Mouse (Mus musculus): ENCODE results near the gene Shld1. TPM values are rescaled to one million over a fixed set of nuclear protein-coding genes. Genes with fewer than 3 reads are reported as not detected.

Gene Shld1
- polyA plus RNA-seq, 1 experiment from 2014 or later = 14.2 TPM

DNA sequence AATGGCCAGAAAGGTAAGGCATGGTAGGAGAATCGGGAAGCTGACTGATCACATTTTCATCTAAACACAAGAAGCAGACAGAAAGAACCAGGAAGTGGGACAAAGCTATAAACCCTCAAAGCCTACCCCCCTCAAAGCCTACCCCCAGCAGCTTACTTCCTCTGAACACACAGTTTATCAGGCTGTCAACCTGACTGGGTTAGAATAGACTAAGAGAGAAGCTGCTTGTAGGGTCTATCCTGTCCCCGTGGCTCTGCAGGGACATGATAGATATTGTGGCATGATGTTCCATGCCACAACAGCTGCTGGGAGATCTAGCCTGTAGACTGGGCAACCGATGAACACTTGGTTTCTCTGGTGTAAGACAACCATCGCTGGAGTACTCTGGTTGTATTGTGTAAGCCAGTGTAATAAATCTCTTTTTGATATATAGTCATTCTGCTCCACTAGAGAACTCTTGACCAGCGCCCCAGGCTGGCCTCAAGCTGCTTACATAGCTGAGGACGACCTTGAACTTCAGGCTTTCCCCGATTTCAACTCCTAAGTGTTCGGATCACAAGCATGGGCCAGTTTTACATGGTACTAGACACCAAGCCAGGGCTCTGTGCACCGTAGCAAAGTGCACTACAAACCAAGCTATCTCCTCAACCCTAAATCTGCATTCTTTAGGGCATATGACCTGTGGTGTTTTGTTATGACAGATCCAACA is 28.2 kb upstream of the Shld1 start:
- Histone ChIP-seq H3K4me1 (replicated peaks) (no peaks in the 10 kb centered on the region), H3K9me3 (no peaks in the 10 kb centered on the region), H3K27me3 (replicated peaks) (no peaks in the 10 kb centered on the region), H3K4me2 (replicated peaks) (no peak overlapping the region), H3K9ac (no peak overlapping the region), H3K27ac (no peak overlapping the region), H3K36me3 (no peaks in the 10 kb centered on the region), H3K4me3 (replicated peaks) (no peak overlapping the region)
- 74% methylated on average over 9 of the region's 9 CpGs for WGBS
- no peak for ATAC-seq

DNA sequence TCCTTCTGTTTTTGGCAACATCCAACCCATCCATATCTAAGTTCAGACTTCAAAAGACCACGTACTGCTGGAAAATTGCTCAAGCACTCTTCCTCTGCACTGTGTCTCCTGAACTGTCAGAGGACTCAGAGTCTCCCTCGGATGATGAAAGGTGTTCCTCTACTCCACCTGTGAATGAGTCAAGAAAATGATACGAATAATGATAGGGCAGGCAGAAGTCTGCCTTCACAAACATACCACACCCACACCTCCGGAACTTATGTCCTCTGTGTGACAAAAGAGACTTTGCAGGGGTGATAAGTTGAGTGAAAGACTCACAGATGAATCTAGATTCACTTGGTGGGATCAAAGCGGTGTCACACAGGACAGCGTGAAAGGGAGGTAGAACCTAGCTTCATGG is 17.6 kb upstream of the Shld1 start:
- WGBS = 73% methylated on average over 6 of the region's 6 CpGs
- H3K4me1 ChIP-seq (replicated peaks) = no peaks in the 10 kb centered on the region
- H3K27ac ChIP-seq = no peak overlapping the region
- H3K9me3 ChIP-seq = no peaks in the 10 kb centered on the region
- no peak overlapping the region for H3K4me3 ChIP-seq (replicated peaks)
- H3K9ac ChIP-seq = no peak overlapping the region
- H3K4me2 ChIP-seq (replicated peaks) = no peak overlapping the region
- no peaks in the 10 kb centered on the region for H3K36me3 ChIP-seq
- ATAC-seq = no peak
- H3K27me3 ChIP-seq (replicated peaks) = no peaks in the 10 kb centered on the region

DNA sequence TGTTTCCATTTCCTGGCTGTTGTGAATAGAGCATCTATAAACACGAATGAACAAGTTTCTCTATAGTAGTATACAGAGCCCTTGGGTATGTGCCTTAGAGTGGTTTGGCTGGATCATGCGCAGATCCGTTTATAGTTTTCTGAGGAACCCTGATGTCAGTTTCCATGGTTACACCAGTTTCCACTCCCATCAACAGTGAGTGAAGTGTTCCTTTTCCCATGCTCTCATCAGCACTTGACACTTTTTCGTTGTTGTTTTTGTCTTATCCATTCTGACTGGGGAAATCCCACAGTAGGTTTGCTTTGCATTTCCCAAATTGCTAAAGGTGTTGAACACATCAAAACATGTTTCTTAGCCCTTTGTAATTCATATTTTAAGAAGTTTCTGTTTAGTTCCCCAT is 16.4 kb upstream of the Shld1 start:
- no peak for ATAC-seq
- Histone ChIP-seq H3K9ac (no peak overlapping the region), H3K27ac (no peak overlapping the region), H3K4me3 (replicated peaks) (no peak overlapping the region), H3K4me1 (replicated peaks) (no peaks in the 10 kb centered on the region), H3K4me2 (replicated peaks) (no peak overlapping the region), H3K27me3 (replicated peaks) (no peaks in the 10 kb centered on the region), H3K9me3 (no peaks in the 10 kb centered on the region), H3K36me3 (no peaks in the 10 kb centered on the region)
- 78% methylated on average over 4 of the region's 4 CpGs for WGBS

DNA sequence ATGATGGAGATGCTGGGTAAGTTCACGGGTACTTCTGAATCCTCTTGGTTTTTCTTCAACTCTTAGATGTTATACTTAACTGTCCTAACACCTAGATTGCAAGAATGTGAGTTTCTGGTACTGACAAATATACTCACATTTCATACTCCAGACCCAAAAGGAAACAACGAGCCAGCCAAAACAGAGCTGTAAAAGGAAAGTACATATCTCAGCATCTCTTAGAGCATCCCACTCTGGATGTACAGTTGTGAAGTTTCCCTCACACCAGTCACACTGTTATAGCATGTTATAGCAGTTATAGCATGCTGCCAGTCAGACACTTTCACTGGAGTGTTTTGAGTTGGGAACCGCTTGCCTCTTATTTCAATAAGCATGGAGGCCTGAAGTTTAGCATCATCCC is 14.6 kb upstream of the Shld1 start:
- H3K9me3 ChIP-seq = no peaks in the 10 kb centered on the region
- H3K4me3 ChIP-seq (replicated peaks) = no peak overlapping the region
- no peaks in the 10 kb centered on the region for H3K27me3 ChIP-seq (replicated peaks)
- no peak overlapping the region for H3K4me2 ChIP-seq (replicated peaks)
- H3K4me1 ChIP-seq (replicated peaks) = no peaks in the 10 kb centered on the region
- no peak overlapping the region for H3K27ac ChIP-seq
- H3K36me3 ChIP-seq = no peaks in the 10 kb centered on the region
- 93% methylated on average over 3 of the region's 3 CpGs for WGBS
- ATAC-seq = no peak
- no peak overlapping the region for H3K9ac ChIP-seq

DNA sequence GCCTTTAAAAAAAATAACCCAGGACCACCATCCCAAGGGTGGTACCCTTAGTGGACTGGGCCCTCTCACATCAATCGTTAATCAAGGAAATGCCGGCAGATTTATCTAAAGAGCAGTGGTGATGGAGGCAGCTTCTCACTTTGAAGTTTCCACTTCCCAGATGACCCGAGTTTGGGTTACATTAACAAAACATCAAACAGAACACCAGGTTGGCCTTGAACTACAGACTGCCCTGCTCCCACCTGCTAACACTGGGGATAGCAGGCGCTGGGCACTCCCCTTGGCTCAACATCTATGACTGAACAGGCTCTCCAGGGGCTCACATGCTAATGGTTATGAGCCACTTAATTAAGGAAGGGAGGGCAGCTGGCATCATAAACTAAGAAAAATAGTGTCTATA is 10.6 kb upstream of the Shld1 start:
- 60% methylated on average over 4 of the region's 4 CpGs for WGBS

DNA sequence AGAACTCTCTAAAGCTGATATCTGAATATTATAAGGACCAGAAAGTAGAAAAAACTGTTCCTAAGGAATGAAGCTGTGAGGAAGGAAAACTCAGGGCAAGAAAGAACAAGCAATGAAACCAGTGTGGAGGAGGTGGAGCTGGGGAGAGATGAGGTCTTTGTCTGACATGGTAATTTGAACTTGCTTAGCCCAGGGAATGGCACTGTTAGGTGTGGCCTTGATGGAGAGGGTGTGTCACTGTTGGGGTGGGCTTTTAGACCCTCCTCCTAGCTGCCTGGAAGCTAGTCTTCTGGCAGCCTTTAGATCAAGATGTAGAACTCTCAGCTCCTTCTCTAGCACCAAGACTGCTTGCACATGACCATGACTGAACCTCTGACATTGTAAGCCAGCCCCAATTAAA is 1.7 kb upstream of the Shld1 start:
- H3K27me3 ChIP-seq (replicated peaks) = no peaks in the 10 kb centered on the region
- ATAC-seq = no peak
- no peaks in the 10 kb centered on the region for H3K9me3 ChIP-seq
- H3K9ac ChIP-seq = no peak overlapping the region
- no peak overlapping the region for H3K27ac ChIP-seq
- H3K4me3 ChIP-seq (replicated peaks) = no peak overlapping the region
- H3K36me3 ChIP-seq = no peaks in the 10 kb centered on the region
- H3K4me1 ChIP-seq (replicated peaks) = 0 out of 2 replicates have a peak, but pooled peaks cover 8% of the 10 kb centered on the region
- no peak overlapping the region for H3K4me2 ChIP-seq (replicated peaks)

More for the DNA sequence above, 10.6 kb upstream of the Shld1 start:
- Histone ChIP-seq H3K4me2 (replicated peaks) (no peak overlapping the region), H3K9me3 (no peaks in the 10 kb centered on the region), H3K27ac (no peak overlapping the region), H3K4me3 (replicated peaks) (no peak overlapping the region), H3K27me3 (replicated peaks) (no peaks in the 10 kb centered on the region), H3K36me3 (no peaks in the 10 kb centered on the region), H3K4me1 (replicated peaks) (no peaks in the 10 kb centered on the region), H3K9ac (no peak overlapping the region)
- ATAC-seq = no peak

DNA sequence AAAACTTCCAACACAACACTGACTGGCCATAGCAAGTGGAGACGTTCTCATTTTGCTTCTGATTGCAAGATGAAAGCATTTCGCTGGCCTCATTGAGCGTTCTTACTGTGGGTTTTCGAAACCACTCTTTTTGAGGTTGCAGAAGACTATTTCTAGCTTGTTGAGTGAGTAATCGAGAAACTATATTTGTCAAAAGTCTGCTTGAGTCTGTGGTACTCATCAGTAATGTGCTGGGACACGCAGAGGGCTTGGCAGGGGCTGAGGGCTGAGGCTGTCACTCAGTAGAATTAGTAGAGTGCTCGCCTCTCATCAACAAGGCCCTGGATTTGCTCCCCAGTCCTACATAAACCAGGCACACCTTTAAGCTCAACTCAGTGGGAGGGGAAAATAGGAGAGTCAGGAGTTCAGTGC is 1.9 kb downstream of the Shld1 start:
- no peak overlapping the region for H3K4me2 ChIP-seq (replicated peaks)
- ATAC-seq = no peak
- H3K4me1 ChIP-seq (replicated peaks) = 0 out of 2 replicates have a peak, but pooled peaks cover 8% of the 10 kb centered on the region
- H3K27ac ChIP-seq = no peak overlapping the region
- no peaks in the 10 kb centered on the region for H3K36me3 ChIP-seq
- H3K4me3 ChIP-seq (replicated peaks) = no peak overlapping the region
- no peaks in the 10 kb centered on the region for H3K9me3 ChIP-seq
- no peak overlapping the region for H3K9ac ChIP-seq
- 76% methylated on average over 7 of the region's 7 CpGs for WGBS
- H3K27me3 ChIP-seq (replicated peaks) = no peaks in the 10 kb centered on the region

DNA sequence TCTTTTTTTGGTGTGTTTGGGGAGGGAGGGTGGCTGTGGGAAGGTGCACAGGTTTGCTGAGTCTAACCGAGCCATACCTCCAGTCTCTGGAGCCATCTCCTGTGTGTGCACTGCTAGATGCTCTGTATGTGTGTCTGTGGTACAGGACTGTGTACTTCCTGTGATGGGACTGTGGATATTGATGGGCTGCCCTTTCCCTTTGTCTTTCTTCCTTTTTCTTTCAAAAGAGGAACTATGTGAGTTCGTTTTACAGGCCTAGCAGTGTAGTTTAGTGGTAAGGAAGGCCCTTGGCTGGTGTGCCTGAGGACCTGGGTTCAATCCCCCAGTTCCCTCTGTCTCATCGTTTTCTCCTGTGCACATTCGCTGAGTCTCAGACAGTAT is 2.4 kb downstream of the Shld1 start:
- Histone ChIP-seq H3K36me3 (no peaks in the 10 kb centered on the region), H3K4me3 (replicated peaks) (no peak overlapping the region), H3K9me3 (no peaks in the 10 kb centered on the region), H3K9ac (no peak overlapping the region), H3K27ac (no peak overlapping the region), H3K27me3 (replicated peaks) (no peaks in the 10 kb centered on the region), H3K4me1 (replicated peaks) (0 out of 2 replicates have a peak, but pooled peaks cover 8% of the 10 kb centered on the region), H3K4me2 (replicated peaks) (no peak overlapping the region)
- ATAC-seq = no peak
- WGBS = 50% methylated on average over 4 of the region's 4 CpGs

DNA sequence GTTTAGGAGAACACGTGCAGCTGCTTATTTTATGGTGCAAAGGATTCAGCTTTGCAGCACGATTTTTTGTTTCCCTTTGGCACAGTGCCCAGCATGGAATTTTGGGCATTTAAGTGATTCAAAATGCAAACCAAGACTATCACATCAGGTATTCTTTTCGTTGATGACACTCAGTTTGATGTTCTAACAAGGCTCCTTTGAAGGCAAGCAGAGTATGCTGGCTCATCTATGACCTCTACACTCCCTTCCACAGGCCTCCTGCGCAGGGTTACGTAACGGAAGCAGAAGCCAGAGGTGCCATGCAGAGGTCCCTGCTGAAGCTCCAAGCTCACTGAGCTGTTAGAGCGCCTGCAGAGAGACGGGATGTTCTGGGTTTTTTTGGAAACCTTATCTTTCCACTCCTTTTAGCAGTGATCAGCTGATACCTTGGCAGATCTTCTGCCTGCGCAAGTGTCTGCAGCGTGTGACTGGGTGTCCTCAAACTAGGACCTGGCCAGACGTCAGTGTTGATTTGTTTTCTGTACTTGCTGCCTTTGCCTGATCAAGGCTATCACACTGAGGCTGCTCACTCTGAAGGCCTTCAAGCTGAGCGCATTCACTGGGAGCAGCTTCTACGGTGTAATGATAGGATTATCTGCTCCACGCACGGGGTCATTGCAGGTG is 3.0 kb downstream of the Shld1 start:
- Histone ChIP-seq H3K36me3 (no peaks in the 10 kb centered on the region), H3K4me3 (replicated peaks) (no peak overlapping the region), H3K4me2 (replicated peaks) (no peak overlapping the region), H3K27ac (no peak overlapping the region; the same call in 1 of the 2 replicates), H3K9me3 (no peaks in the 10 kb centered on the region), H3K4me1 (replicated peaks) (0 out of 2 replicates have a peak, but pooled peaks cover 8% of the 10 kb centered on the region), H3K27me3 (replicated peaks) (no peaks in the 10 kb centered on the region), H3K9ac (no peak overlapping the region)
- 66% methylated on average over 15 of the region's 15 CpGs for WGBS
- ATAC-seq = no peak

DNA sequence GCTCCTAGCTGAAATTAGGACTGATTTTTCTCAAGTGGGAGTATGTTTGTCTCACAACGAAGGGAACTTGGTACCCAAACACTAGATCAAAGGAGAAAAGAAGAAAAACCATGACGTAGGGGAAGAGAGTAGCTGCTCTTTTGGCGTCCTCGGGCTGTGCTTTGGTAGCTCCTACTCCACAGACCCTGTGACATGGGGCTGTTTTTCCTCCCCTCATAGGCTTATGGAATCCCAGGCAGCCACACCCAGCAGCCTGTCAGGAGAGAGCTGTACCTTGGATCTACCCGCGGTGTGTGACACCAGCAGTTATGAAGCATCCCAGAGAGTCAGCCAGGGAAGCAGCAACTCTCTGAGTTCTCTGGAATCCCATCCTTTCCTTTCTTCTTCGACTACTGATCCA is 5.0 kb downstream of the Shld1 start:
- WGBS = 62% methylated on average over 7 of the region's 7 CpGs
- H3K4me2 ChIP-seq (replicated peaks) = no peak overlapping the region
- no peaks in the 10 kb centered on the region for H3K27me3 ChIP-seq (replicated peaks)
- no peaks in the 10 kb centered on the region for H3K36me3 ChIP-seq
- H3K9ac ChIP-seq = no peak overlapping the region
- H3K9me3 ChIP-seq = no peaks in the 10 kb centered on the region
- no peak for ATAC-seq
- H3K4me1 ChIP-seq (replicated peaks) = 0 out of 2 replicates have a peak, but pooled peaks cover 8% of the 10 kb centered on the region
- no peak overlapping the region for H3K27ac ChIP-seq
- no peak overlapping the region for H3K4me3 ChIP-seq (replicated peaks)

DNA sequence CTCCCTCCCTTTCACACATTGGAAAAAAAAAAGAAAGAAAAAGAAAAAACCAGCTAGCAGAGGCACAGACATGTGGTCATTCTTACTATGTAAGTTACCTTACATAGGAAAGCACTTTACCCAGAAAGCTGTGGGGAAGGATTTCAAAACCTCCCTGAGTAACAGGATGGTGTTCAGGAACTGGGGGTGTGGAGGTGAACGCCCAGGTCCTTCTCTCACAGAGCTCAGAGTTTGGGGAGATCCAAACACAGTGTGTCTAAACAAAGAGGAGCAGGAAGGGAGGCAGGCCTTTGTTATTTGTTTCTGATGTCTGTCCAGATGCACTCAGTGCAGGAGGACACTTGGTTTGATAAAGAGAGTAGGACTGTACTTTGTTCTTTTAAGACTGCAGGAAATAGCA is 5.6 kb downstream of the Shld1 start:
- no peak overlapping the region for H3K4me3 ChIP-seq (replicated peaks)
- ATAC-seq = no peak
- no peak overlapping the region for H3K27ac ChIP-seq
- H3K4me2 ChIP-seq (replicated peaks) = no peak overlapping the region
- H3K9ac ChIP-seq = no peak overlapping the region
- H3K27me3 ChIP-seq (replicated peaks) = no peaks in the 10 kb centered on the region
- 45% methylated on average over 1 of the region's 1 CpGs for WGBS
- H3K36me3 ChIP-seq = no peaks in the 10 kb centered on the region
- 0 out of 2 replicates have a peak, but pooled peaks cover 8% of the 10 kb centered on the region for H3K4me1 ChIP-seq (replicated peaks)
- H3K9me3 ChIP-seq = no peaks in the 10 kb centered on the region

DNA sequence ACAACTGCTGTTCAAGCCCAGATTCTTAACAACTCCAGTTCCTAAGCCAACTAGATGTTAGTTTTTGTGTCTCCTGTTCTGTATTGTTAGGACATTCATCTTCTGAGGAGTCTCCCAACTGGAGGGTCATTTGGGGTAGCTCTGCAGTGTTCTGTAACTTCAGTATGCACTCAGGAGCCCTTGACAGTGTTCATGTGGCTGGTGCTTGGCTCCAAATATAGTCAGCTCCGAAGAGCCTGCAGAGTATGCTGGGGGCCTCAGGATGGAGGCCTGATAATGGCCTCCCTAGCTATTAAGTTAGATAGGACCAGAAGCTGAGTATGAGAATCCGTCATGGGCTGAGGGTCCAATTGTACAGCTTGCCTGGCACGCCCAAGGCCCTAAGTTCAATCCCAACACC is 7.2 kb downstream of the Shld1 start:
- H3K9ac ChIP-seq = no peak overlapping the region
- no peaks in the 10 kb centered on the region for H3K27me3 ChIP-seq (replicated peaks)
- no peak overlapping the region for H3K4me3 ChIP-seq (replicated peaks)
- 82% methylated on average over 3 of the region's 3 CpGs for WGBS
- H3K4me2 ChIP-seq (replicated peaks) = no peak overlapping the region
- H3K36me3 ChIP-seq = no peaks in the 10 kb centered on the region
- no peak overlapping the region for H3K27ac ChIP-seq
- H3K9me3 ChIP-seq = no peaks in the 10 kb centered on the region
- 0 out of 2 replicates have a peak, but pooled peaks cover 9% of the 10 kb centered on the region for H3K4me1 ChIP-seq (replicated peaks)
- ATAC-seq = no peak
